Mouse (Mus musculus) stomach, embryonic 15.5 days (tissue): ENCODE measurements around the gene Gm8332. TPM values are rescaled to one million over a fixed set of nuclear protein-coding genes. Genes with fewer than 3 reads are reported as not detected.

Source experiments
- ATAC-seq: fragments of 200-750 bp; cut with Nextera tagmentation; 2 replicates; pipeline ENCODE4 v1.8.0; 2017; ENCODE audit warnings: low read depth, moderate number of reproducible peaks, moderate TSS enrichment; ENCODE audit not compliant: insufficient read depth, low FRiP score
- H3K27ac ChIP-seq: fragments of 300-500 bp; sonication (generic); 2 replicates; pipeline ENCODE4 v1.5.1; 2015; ENCODE audit warnings: mild to moderate bottlenecking, inconsistent platforms
- H3K27me3 ChIP-seq: fragments of 300-500 bp; sonication (generic); replicated peaks from 2 replicates; pipeline ENCODE4 v1.6.1; 2015; ENCODE audit warnings: inconsistent platforms
- H3K36me3 ChIP-seq: fragments of 300-500 bp; sonication (generic); 2 replicates; pipeline ENCODE4 v1.6.1; 2015; ENCODE audit warnings: inconsistent platforms
- H3K4me1 ChIP-seq: fragments of 300-500 bp; sonication (generic); 2 replicates; pipeline ENCODE4 v1.6.1; 2015; ENCODE audit warnings: inconsistent platforms
- H3K4me2 ChIP-seq: fragments of 300-500 bp; sonication (generic); 2 replicates; pipeline ENCODE4 v1.6.1; 2015; ENCODE audit warnings: mild to moderate bottlenecking, inconsistent platforms
- H3K4me3 ChIP-seq: fragments of 300-500 bp; sonication (generic); replicated peaks from 2 replicates; pipeline ENCODE4 v1.5.1; 2015; ENCODE audit warnings: inconsistent platforms
- H3K9ac ChIP-seq: fragments of 300-500 bp; sonication (generic); 2 replicates; pipeline ENCODE4 v1.6.1; 2015; ENCODE audit warnings: inconsistent platforms
- H3K9me3 ChIP-seq: fragments of 300-500 bp; sonication (generic); 2 replicates; pipeline ENCODE4 v1.6.1; 2016; ENCODE audit warnings: inconsistent platforms
- WGBS: fragments of 180-500 bp; shearing (Covaris S2); methylation state at CpG from one replicate; pipeline ENCODE4 v1.1.7; 2015; 5-methylcytosine and 5-hydroxymethylcytosine counted together
- polyA plus RNA-seq: library from polyadenylated mRNA; unstranded; fragments of >200 nt; fragmentation: Nextera tagmentation; extraction: Ambion mirVana; gene quantifications from 2 replicates; pipeline ENCODE4 v1.2.1, GENCODE M21; 2015

Gene Gm8332
- polyA plus RNA-seq, 1 experiment from 2014 or later = not detected

GRCm38 (mm10) chr12:88202856-88203255, 47.0 kb downstream of the Gm8332 start:
- Histone ChIP-seq H3K9ac (no peak overlapping the region), H3K27ac (no peak overlapping the region), H3K4me2 (no peak overlapping the region), H3K27me3 (no peaks in the 10 kb centered on the region), H3K9me3 (no peaks in the 10 kb centered on the region), H3K4me3 (no peak overlapping the region), H3K4me1 (no peaks in the 10 kb centered on the region), H3K36me3 (no peaks in the 10 kb centered on the region)
- ATAC-seq = no peak
- WGBS = 85% methylated on average over 2 of the region's 2 CpGs

Other genes with a start within 250 kb of the Gm8332 start
- not detected in 2 replicates for gene Gm2075, start 238.3 kb downstream of the Gm8332 start, polyA plus RNA-seq
- gene Gm6803, start 231.3 kb downstream of the Gm8332 start, polyA plus RNA-seq = not detected in 2 replicates
- not detected in 2 replicates for gene Gm2056, start 223.1 kb downstream of the Gm8332 start, polyA plus RNA-seq
- gene Gm16368, start 166.4 kb downstream of the Gm8332 start, polyA plus RNA-seq = not detected in 2 replicates
- gene Gm10436, start 68.0 kb downstream of the Gm8332 start, polyA plus RNA-seq = not detected in 2 replicates
- not detected in 2 replicates for gene Gm5662, start 24.4 kb upstream of the Gm8332 start, polyA plus RNA-seq
- not detected in 2 replicates for gene Gm5039, start 73.9 kb upstream of the Gm8332 start, polyA plus RNA-seq
- 15.0 and 16.0 TPM in 2 replicates for gene Adck1, start 110.5 kb upstream of the Gm8332 start, polyA plus RNA-seq